Comparison of ENCODE assay signal across 9 mouse cellular contexts in genomic region chr4:143279661-143280060, GRCm38 (mm10). TPM values are rescaled to one million over a fixed set of nuclear protein-coding genes. Genes with fewer than 3 reads are reported as not detected.
DNase-seq lines count a peak whose midpoint lies in the region; ATAC-seq lines count a peak whose summit lies in the region.
"Had no signal": no experiment of that assay in that cellular context is flagged by ENCODE, and none has a peak within 500 bp of the region (broad histone marks: within the 10 kb centered on the region; RNA-seq: fewer than 3 reads in every experiment).

No protein-coding gene starts in this region.

- ATAC-seq in lung, embryonic 16.5 days (ENCODE audit: low read depth), result peak; percentile 23; the same call in 1 of the 2 replicates

- no peak overlapping the region for H3K4me3 ChIP-seq in lung, embryonic 16.5 days (ENCODE audit: low read length)

- H3K36me3 ChIP-seq in lung, embryonic 16.5 days (ENCODE audit: control insufficient read depth, insufficient read depth, low read length), result no peaks in the 10 kb centered on the region

- H3K9me3 ChIP-seq in lung, embryonic 16.5 days (ENCODE audit: control insufficient read depth, low read length), result peaks cover 3% of the 10 kb centered on the region; the same call in 1 of the 2 replicates

- 31% methylated on average over 12 of the region's 12 CpGs for WGBS in lung, embryonic 16.5 days

- H3K4me1 ChIP-seq in lung, embryonic 16.5 days (replicated peaks; ENCODE audit: control insufficient read depth, insufficient read depth, low read length), result peaks cover 13% of the 10 kb centered on the region; the same call in 1 of the 2 replicates

- H3K9ac ChIP-seq in lung, embryonic 16.5 days (ENCODE audit: low read length), result no peak overlapping the region

- peak overlapping the region; percentile 14; the same call in 1 of the 2 replicates for H3K27ac ChIP-seq in lung, embryonic 16.5 days (ENCODE audit: low read length)

- H3K4me2 ChIP-seq in lung, embryonic 16.5 days (ENCODE audit: low read depth, low read length), result no peak overlapping the region

- H3K27me3 ChIP-seq in lung, embryonic 16.5 days (ENCODE audit: control insufficient read depth, insufficient read depth, low read depth, low read length), result no peaks in the 10 kb centered on the region

- no peak for DNase-seq in lung, adult 18-20 months
- peak; percentile 46 for DNase-seq in gastrocnemius, postnatal 14 days
- DNase-seq in mesoderm, embryonic 11.5 days (ENCODE audit: low read depth, low spot score), result peak; percentile 79
- peak; percentile 50 for DNase-seq in testis, postnatal 10 days (ENCODE audit: low spot score)
- no peak for DNase-seq in cerebellum, adult 11-12 months
- DNase-seq in cerebellum, adult 9-10 months, result no peak
- DNase-seq in thymus, adult 18-20 months, result no peak

- intact Hi-C loops in gastrocnemius, postnatal 14 days (cut with DNase I; ENCODE audit: low total_unique reads), result no loop called here

RNA-seq across cellular contexts. Expression of gene Pdpn, which starts 19.7 kb away (rescaled TPM):
- polyA plus RNA-seq in lung, embryonic 16.5 days (2015; fragmentation: Nextera tagmentation; extraction: Ambion mirVana), result 58.2 and 67.6 TPM in 2 replicates
- total RNA-seq in gastrocnemius, postnatal 14 days (2021), result 10 to 100 TPM; 12.5 to 16.1 TPM
- total RNA-seq: MEL had no signal

Comparison
In these comparisons a context has a peak if more than half of its experiments do, and no peak if none do; other contexts are left out.
1. DNase-seq: peak in gastrocnemius, postnatal 14 days (single experiment), mesoderm, embryonic 11.5 days (single experiment) and testis, postnatal 10 days (single experiment); none in lung, adult 18-20 months (0 of 2), cerebellum, adult 11-12 months (single experiment), cerebellum, adult 9-10 months (single experiment) and thymus, adult 18-20 months (0 of 2).